Mouse (Mus musculus) CD4-positive, CD25-positive, alpha-beta regulatory T cell, adult 9 weeks (primary cell): ENCODE results near the gene Olfr1238. TPM values are rescaled to one million over a fixed set of nuclear protein-coding genes. Genes with fewer than 3 reads are reported as not detected.

Experiments used
- polyA plus RNA-seq: library from polyadenylated mRNA; unstranded; fragments of 100-300 nt; shearing (Covaris generic); gene quantifications from one replicate; pipeline ENCODE4 v1.2.1, GENCODE M21; 2017

Gene Olfr1238
- not detected for polyA plus RNA-seq

DNA sequence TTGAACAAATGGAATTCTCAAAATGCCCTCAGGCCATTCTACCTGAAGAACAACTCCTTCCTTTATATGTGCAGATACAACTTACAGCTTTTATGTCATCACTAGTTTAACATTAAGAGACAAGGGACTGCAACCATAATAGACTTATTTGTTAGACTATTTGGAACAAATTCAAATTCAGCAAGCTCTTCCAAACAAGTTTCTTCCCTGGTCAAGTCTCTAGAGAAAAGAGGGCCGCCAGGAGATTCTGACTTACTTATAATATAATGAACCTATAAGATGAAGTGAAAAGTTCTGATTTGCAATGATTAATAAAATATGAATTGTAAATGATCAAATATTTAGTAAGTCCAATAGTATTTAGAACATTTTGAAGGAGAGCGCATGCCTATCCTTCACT, at the start of gene Olfr1238:
Olfr1238 (minus strand) TSS at position 101 of the 400 bp plus-strand sequence.

DNA sequence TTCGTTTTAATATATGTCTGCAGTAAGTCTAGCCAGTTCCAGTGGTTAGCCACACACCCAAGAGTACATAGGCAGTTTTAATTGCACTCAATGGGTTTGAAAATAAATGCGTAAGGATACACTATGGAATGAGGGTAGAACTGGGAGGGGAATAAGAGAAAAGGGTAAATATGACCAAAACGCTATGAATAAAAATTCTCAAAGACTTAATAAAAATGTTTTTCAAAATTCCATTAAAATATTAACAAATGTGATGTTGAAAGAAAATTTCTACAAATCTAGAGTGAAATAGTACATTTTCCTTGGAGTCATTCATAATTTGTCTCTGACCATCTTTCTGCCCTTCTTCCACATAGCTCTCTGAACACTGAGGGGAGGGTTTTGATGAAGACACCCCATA, 33.4 kb upstream of the Olfr1238 start, which contains the start of gene Olfr1240:
Olfr1240 (minus strand) TSS at position 101 of the 400 bp plus-strand sequence.

DNA sequence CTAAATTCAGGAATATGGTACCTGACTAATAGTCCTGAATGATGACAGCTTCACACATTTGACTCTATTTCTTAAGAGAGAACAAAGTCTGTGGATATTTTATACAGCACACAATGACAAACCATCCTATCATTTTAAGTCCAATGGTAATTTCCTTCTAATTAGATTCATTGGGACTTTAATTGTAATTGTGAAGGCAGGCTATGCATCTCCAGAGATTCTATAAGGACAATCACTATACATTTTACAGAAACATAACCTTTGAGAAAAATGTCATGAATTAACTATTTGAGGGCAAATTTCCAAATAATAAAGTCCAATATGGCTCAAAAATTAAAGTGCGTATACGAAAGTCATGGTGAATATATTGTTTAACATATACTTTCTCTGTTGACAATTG, 10.8 kb upstream of the Olfr1238 start, which contains the start of gene Olfr1239:
Olfr1239 (minus strand) TSS at position 101 of the 400 bp plus-strand sequence.

DNA sequence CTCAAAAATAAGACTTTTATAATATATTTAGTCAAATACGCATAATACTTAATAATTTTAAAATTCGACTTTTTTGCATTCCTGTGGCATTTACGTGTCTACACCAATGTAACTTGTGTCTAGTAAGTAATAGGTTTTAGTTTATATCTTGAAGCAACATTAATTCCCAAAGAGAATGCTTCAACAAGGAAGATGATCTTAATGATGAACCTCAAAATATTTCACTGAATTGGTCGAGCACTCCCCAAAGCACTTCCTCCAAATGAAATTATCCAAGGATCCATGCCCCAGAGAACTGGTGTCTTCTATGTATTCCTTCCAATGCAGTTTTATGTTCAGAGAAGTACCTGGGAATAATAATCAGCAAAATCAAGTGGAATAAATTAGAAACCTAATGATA, 44.7 kb downstream of the Olfr1238 start, which contains the start of gene Olfr1234:
Olfr1234 (minus strand) TSS at position 101 of the 400 bp plus-strand sequence.

Other genes with a start within 250 kb of the Olfr1238 start
- not detected for gene Olfr1224-ps1, start 245.6 kb downstream of the Olfr1238 start, polyA plus RNA-seq
- not detected for gene Olfr1225, start 235.0 kb downstream of the Olfr1238 start, polyA plus RNA-seq
- gene Olfr1226, start 209.6 kb downstream of the Olfr1238 start, polyA plus RNA-seq: not detected
- not detected for gene Olfr1228, start 155.6 kb downstream of the Olfr1238 start, polyA plus RNA-seq
- gene Olfr1229, start 121.7 kb downstream of the Olfr1238 start, polyA plus RNA-seq: not detected
- not detected for gene Olfr1230, start 112.4 kb downstream of the Olfr1238 start, polyA plus RNA-seq
- gene Olfr1231, start 102.6 kb downstream of the Olfr1238 start, polyA plus RNA-seq: not detected
- gene Olfr1232, start 80.0 kb downstream of the Olfr1238 start, polyA plus RNA-seq: not detected
- not detected for gene Olfr1233, start 67.3 kb downstream of the Olfr1238 start, polyA plus RNA-seq
- not detected for gene Olfr1234, start 44.8 kb downstream of the Olfr1238 start, polyA plus RNA-seq
- gene Olfr1239, start 10.7 kb upstream of the Olfr1238 start, polyA plus RNA-seq: not detected
- not detected for gene Olfr1240, start 33.3 kb upstream of the Olfr1238 start, polyA plus RNA-seq
- gene Olfr1241, start 77.5 kb upstream of the Olfr1238 start, polyA plus RNA-seq: not detected
- gene Olfr1242, start 88.7 kb upstream of the Olfr1238 start, polyA plus RNA-seq: not detected
- not detected for gene Olfr1243, start 121.8 kb upstream of the Olfr1238 start, polyA plus RNA-seq
- not detected for gene Olfr1245, start 168.8 kb upstream of the Olfr1238 start, polyA plus RNA-seq
- gene Olfr1246, start 183.5 kb upstream of the Olfr1238 start, polyA plus RNA-seq: not detected
- not detected for gene Olfr1247, start 204.5 kb upstream of the Olfr1238 start, polyA plus RNA-seq
- not detected for gene Olfr1248, start 208.6 kb upstream of the Olfr1238 start, polyA plus RNA-seq
- gene Olfr1249, start 225.3 kb upstream of the Olfr1238 start, polyA plus RNA-seq: not detected